Mouse (Mus musculus) olfactory bulb, adult 2 months (tissue): ENCODE results near the gene Ehbp1l1. TPM values are rescaled to one million over a fixed set of nuclear protein-coding genes. Genes with fewer than 3 reads are reported as not detected.

Source experiments
- H3K27ac ChIP-seq: fragments of 200-500 bp; 2 replicates; pipeline ENCODE4 v1.5.1; 2012; ENCODE audit warnings: low read depth, low read length; ENCODE audit not compliant: insufficient read depth
- H3K4me1 ChIP-seq: fragments of 200-500 bp; 2 replicates; pipeline ENCODE4 v1.6.1; 2012; ENCODE audit warnings: low read length; ENCODE audit not compliant: control insufficient read depth, insufficient read depth
- H3K4me3 ChIP-seq: fragments of 200-500 bp; 2 replicates; pipeline ENCODE4 v1.5.1; 2012; ENCODE audit warnings: mild to moderate bottlenecking, low read depth, low read length, moderate library complexity; ENCODE audit not compliant: insufficient read depth
- CTCF ChIP-seq: fragments of 200-500 bp; IDR thresholded peaks from 2 replicates; pipeline ENCODE4 v1.5.1; 2012; ENCODE audit warnings: low read depth, mild to moderate bottlenecking, low read length, moderate library complexity; ENCODE audit not compliant: insufficient read depth
- POLR2A ChIP-seq: fragments of 200-500 bp; IDR thresholded peaks from 2 replicates; pipeline ENCODE4 v1.6.1; 2012; ENCODE audit warnings: mild to moderate bottlenecking, low read depth, low read length, moderate library complexity; ENCODE audit not compliant: insufficient read depth
- WGBS: fragments of 180-500 bp; shearing (Covaris S2); methylation state at CpG from one replicate; pipeline ENCODE4 v1.1.7; 2018; 5-methylcytosine and 5-hydroxymethylcytosine counted together
- polyA plus RNA-seq: library from polyadenylated mRNA; stranded (reverse); fragments of >200 nt; gene quantifications from 2 replicates; pipeline ENCODE4 v1.2.4, GENCODE M21; 2012; ENCODE audit warnings: low replicate concordance; ENCODE audit not compliant: missing spikeins, insufficient read depth, insufficient read length

Gene Ehbp1l1
- polyA plus RNA-seq, 1 experiment: not detected

DNA sequence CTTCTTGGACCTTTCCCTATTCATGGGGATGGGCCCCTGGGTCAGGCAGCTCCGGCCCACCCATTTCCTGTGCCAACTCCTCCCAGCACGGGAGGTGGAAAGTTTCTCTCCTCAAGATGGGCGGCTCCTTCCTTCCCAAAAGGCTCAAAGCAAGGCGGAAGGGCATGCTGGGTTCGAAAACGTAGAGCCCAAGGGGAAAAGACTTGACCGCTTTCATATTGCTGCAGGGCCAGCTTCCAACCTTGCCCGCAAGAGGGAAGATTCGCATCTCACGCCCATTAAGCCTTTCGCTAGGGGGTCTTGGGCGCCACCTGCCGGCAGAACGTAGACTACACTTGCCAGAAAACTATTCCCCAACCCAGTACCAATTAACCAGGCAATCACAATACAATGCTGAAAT lies 1.6 kb upstream of the Ehbp1l1 start:
- H3K27ac ChIP-seq: no peak overlapping the region
- peaks cover 31% of the 10 kb centered on the region for H3K4me1 ChIP-seq
- TF ChIP-seq CTCF (peak; percentile 97), POLR2A (no peak)
- H3K4me3 ChIP-seq: peak overlapping the region; percentile 70
- under 1% methylated on average over 14 of the region's 14 CpGs for WGBS

GRCm38 (mm10) chr19:5726961-5727578 lies 953 bp upstream of the Ehbp1l1 start:
- TF ChIP-seq CTCF: no peak
- TF ChIP-seq POLR2A: no peak
- no peak overlapping the region for H3K27ac ChIP-seq
- peak overlapping the region; percentile 26 for H3K4me3 ChIP-seq
- peaks cover 31% of the 10 kb centered on the region for H3K4me1 ChIP-seq
- 57% methylated on average over 15 of the region's 15 CpGs for WGBS

GRCm38 (mm10) chr19:5725029-5725707 lies 949 bp downstream of the Ehbp1l1 start:
- Histone ChIP-seq H3K4me3 (no peak overlapping the region), H3K4me1 (peaks cover 21% of the 10 kb centered on the region), H3K27ac (no peak overlapping the region)
- no peak for TF ChIP-seq POLR2A
- TF ChIP-seq CTCF: no peak
- WGBS: 76% methylated on average over 12 of the region's 12 CpGs

- TF ChIP-seq POLR2A: no peak
- TF ChIP-seq CTCF: no peak
- H3K27ac ChIP-seq: no peak overlapping the region
- 82% methylated on average over 7 of the region's 7 CpGs for WGBS
- H3K4me3 ChIP-seq: no peak overlapping the region
- H3K4me1 ChIP-seq: peaks cover 21% of the 10 kb centered on the region
Measured at GRCm38 (mm10) chr19:5724549-5724941, 1.6 kb downstream of the Ehbp1l1 start.

DNA sequence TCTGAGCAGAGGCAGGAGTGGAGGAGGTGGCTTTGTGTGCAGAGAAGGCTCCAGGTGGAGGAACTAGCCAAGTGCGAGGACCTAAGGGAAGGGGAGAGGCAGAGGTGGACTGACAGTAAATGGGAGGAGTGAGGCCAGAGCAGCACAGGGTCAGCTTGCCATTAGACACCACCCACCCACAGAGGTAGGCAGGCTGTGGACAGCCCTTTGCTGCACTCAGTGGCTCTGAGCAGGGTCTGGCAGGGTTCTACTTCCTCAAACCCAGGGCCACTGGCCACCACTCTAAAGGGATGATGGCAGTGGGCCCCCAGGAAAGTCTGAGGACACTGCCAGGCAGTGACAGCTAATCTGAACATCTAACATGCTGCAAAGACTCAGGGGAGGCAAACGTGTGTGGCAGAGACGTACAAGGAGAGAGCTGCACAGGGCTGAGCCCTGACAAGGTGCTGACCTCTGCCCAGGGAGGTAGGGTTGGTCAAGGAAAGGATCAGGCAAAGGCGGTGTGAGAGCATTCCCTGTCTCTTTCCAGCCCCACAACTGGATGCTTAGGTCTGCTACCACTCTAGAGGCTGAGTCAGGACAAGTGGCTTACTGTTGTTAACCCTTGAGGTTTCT lies 2.1 kb downstream of the Ehbp1l1 start:
- no peak for TF ChIP-seq POLR2A
- no peak for TF ChIP-seq CTCF
- Histone ChIP-seq H3K4me1 (peaks cover 21% of the 10 kb centered on the region), H3K27ac (no peak overlapping the region), H3K4me3 (no peak overlapping the region)
- 74% methylated on average over 4 of the region's 4 CpGs for WGBS

- no peak for TF ChIP-seq POLR2A
- no peak for TF ChIP-seq CTCF
- peaks cover 13% of the 10 kb centered on the region for H3K4me1 ChIP-seq
- WGBS: 92% methylated on average over 7 of the region's 7 CpGs
- H3K4me3 ChIP-seq: no peak overlapping the region
- no peak overlapping the region for H3K27ac ChIP-seq
Measured at GRCm38 (mm10) chr19:5722848-5723425, 3.2 kb downstream of the Ehbp1l1 start.

GRCm38 (mm10) chr19:5721233-5721632 lies 4.9 kb downstream of the Ehbp1l1 start:
- Histone ChIP-seq H3K27ac (no peak overlapping the region), H3K4me1 (peaks cover 15% of the 10 kb centered on the region), H3K4me3 (no peak overlapping the region)
- 92% methylated on average over 6 of the region's 6 CpGs for WGBS
- no peak for TF ChIP-seq CTCF
- TF ChIP-seq POLR2A: no peak

DNA sequence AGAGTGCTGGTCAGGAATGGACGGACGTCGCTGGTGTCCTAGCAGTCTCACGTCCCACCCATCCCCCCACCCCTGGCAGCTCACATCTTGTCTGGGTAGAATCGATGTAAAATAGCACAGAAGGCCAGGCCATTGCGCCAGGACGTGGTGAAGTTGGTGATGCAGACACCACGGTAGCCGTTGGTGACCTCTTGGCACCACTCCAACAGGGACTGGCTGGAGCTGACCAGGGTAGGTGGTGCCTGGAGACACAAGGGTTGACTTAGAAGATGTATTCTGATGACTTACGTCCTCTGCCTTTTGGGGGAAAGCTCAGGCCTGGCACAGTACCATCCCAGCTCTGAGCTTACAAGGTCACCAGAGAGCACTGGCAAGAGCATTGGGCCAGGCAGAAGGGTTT lies 9.2 kb downstream of the Ehbp1l1 start:
- WGBS: 47% methylated on average over 10 of the region's 10 CpGs
- no peak overlapping the region for H3K4me3 ChIP-seq
- TF ChIP-seq POLR2A: no peak
- no peak for TF ChIP-seq CTCF
- peaks cover 24% of the 10 kb centered on the region for H3K4me1 ChIP-seq
- H3K27ac ChIP-seq: no peak overlapping the region
